Mouse (Mus musculus): ENCODE measurements at regions not wholly inside any gene's neighbourhood (a gene's known extent, or its start where the extent isn't known, plus 50 kb on each side); places are given as distances from the start of the nearest gene placed in this dataset.

DNA sequence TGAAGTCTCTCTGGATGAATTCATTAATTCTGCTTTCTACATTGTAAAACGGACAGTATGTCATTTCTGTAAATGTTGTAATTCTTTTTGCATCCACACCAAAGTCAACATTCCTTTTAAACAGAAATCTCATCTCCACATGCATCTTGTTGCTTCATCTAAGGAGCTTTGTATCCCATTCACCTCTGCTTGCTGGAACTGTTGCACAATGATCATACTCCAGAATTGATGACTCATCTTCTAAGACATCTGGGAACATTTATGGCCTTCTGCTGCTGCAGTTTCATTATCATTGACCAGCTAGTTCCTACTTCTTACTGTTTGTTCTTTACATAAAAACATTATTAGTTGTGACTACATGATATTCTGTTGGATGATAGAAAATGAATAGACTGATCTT lies 1926.9 kb upstream of the Gm38303 start:
- DNase-seq (ENCODE audit: low spot score in 2 of 2), result no peak
- intact Hi-C loops (cut with DNase I), result no loop called here

DNA sequence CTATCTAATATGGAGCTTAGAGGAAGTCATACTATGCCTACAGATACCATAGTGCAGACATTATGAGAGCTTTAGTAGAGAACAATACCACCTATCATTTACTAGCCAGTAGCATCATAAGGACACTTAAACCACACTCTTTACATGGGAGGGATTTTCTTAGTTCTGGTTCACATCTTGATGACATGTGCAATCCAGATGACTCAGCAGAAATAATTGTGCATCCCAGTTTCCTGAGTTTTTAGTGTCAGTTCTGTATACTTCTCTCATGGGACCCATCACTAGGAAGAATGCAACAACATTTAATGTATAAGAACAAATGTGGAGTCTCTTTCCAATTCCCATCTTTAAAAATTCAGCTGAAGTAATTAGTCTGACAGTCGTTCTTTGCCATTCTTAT lies 1922.2 kb upstream of the Gm38303 start:
- no peak for DNase-seq (ENCODE audit: low spot score in 2 of 2)
- intact Hi-C loops (cut with DNase I), result no loop called here

DNA sequence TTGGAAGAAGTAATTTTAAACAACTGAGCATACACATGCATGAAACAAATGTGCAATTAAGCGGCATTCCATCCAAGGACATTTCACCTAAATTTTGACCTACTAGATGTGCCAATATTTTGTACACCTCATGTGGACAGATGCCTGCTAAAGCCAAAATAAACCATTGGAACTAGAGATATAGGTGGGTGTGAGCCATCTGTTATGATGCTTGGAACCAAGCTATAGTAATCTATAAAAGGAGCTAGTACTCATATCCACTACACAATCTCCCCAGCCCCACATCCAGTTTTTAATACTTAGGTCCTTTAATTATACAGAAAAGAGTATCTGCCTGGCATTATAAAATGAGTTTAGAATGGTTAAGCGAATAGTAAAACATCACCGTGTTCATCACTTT lies 1910.7 kb upstream of the Gm38303 start:
- intact Hi-C loops (cut with DNase I), result no loop called here
- no peak for DNase-seq (ENCODE audit: low spot score in 2 of 2)

DNA sequence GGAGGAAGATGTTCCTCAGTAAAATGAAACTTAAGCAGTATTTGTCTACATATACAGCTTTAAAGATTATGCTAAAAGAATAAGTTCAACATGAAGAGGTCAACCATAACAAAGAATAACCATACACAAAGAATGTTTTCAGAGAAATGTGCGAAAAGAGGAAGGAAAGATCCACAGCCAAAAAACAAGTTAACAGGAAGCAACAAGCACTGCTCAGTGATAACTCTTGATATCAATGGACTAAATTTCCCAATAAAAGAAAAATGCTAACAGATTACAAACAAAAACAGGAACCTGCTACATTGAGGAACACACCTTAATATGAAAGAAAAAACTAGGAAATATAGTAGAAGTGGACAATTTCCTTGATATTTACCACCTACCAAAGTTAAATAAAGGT lies 1905.5 kb upstream of the Gm38303 start:
- DNase-seq (ENCODE audit: low spot score in 2 of 2), result no peak
- intact Hi-C loops (cut with DNase I), result loop anchor here (5.0 kb wide), 1 partner anchor 1284 kb away; no protein-coding TSS in a partner anchor

DNA sequence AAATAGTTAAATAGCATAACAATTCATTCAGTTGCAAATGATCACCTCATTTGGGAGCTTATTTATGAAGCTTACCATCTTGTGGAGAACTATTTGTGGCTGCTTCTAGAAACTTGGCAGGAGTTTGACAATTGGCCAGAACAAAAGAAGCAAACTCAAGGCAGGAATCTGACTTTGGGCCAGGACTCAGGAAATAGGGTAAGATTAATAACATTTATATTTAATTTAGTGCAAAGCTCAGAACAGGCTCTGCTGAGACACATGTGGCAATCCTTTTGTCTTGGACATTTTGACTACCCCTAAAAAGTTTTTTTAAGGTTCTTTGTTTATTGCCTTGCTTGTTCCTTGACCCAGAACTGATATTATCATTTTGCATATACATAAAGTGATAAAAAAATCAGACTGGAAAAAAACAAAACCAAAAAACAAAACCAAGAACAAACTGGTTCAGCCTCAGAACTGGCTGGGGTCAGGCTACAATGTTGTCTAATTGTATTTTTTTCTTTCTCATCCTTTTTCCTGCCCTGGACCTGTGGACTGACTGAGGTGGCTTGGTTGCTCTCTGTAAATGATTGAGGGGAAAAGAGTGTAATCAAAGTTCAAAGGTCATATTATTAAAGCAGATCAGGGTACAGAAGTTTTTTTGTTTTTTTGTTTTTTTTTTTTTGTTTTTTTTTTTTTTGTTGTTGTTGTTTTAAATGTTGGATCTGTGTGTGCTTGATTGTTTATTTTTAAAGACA lies 1892.4 kb upstream of the Gm38303 start:
- intact Hi-C loops (cut with DNase I), result no loop called here
- DNase-seq (ENCODE audit: low spot score in 2 of 2), result no peak

DNA sequence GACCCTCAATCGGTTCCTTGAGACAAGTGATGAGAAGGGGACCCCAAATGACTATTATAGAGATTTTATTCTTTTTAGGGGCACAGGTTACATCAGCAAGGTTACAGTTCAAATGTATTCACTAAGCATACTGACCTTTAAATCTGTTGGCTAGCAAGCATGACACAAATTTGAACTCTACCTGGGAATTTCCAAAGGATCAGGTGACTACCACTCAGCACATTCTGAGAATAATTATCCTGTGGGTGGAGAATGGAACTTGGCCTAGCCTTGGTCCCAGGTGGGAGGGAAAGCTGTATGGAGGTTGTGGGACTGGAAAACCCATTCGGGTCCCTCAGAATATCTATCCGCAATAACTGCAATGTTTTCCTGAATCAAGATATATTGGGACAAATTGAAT lies 1891.3 kb upstream of the Gm38303 start:
- DNase-seq (ENCODE audit: low spot score in 2 of 2), result no peak
- intact Hi-C loops (cut with DNase I), result no loop called here

DNA sequence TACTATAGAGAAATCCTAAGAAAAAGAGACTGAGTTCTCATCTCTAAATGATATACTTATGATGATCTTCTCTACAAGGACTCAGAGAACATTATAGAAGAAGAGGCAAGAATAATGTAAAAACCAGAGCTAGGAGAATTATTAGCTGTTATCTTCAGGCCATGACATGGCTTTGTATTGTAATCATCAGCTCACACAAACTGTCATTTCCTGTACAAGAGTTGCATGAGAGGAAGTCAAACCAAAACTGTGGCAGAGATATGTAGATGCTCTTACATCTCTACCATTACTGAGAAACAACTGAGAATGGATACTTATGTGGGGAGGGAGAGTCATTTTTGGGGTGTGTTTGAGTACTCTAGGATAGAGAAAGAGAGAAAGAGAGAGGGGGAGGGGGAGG lies 1889.4 kb upstream of the Gm38303 start:
- DNase-seq (ENCODE audit: low spot score in 2 of 2), result no peak
- intact Hi-C loops (cut with DNase I), result no loop called here

DNA sequence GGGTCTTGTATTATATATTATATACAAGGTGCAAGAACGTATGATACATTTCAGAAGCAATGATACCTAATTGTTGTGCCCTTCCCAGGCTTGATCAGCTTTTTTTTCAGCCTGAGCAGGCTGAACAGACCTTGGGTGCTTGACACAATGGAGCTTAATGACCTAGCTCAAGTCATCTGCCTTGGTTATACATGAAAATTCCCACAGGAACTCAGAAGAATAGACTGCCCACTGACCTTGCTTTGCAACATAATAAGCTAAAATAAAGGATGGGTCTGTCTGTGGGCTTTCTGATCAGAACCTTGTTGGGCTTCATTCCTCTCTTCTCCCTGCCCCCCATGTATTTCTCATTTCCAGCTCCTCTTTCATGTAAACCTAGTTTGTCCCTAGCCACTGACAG lies 1880.6 kb upstream of the Gm38303 start:
- DNase-seq (ENCODE audit: low spot score in 2 of 2), result no peak
- intact Hi-C loops (cut with DNase I), result no loop called here

DNA sequence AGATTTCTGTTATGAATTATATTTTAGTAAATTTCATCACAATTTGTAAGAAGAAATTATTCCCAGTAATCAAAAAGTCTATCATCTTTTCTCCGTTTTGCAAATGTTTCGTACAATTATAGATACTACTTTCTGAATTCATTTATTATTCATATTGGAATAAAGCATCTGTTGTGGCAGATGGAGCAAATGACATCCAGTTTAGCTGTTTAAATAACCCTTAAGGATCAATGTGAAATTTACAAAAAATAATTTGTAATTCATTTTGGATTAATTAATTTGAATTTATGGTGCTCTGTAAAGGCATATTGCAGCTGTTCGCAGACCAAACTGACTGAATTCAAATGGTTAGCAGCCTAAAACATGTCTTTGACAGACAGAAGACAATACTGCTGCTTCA lies 1879.3 kb upstream of the Gm38303 start:
- DNase-seq (ENCODE audit: low spot score in 2 of 2), result no peak

DNA sequence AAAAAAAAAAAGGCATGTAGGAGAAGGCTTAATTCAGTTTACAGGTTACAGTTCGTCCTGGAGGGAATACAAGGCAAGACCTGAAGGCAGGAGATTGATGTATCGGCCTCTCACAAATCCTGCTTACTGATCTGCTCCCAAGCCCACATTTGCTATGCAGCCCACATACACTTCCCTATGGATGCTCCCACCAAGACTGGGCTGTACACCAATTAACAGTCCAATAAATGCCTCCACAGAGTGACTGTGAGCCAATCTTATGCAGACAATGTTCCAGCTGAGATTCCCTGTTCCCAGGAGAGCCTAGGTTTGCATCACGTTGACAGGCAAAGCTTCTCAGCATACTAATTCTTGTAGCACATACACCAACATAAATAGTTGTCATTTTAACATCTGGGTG lies 1837.9 kb upstream of the Gm38303 start:
- intact Hi-C loops (cut with DNase I), result no loop called here
- DNase-seq (ENCODE audit: low spot score in 2 of 2), result no peak

More for the DNA sequence above, 1879.3 kb upstream of the Gm38303 start:
- intact Hi-C loops (cut with DNase I), result no loop called here

DNA sequence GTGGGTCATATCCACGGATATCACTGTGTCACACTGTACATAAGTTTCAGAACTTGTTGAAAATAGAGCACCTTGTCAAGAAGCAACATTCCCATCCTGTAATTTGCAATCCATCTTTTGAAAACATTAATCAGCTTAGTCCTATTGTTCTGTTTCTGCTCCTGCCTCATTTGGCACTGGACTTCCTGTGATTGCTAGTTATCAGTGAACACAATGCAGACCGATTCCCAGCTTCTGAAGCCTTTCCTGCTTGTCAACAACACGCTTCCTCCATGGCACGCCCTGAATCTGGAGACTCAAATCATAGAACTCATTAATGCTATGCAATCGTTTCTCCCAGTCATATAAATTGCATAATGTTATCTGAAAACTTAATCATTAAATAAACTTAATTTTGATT lies 1815.8 kb upstream of the Gm38303 start:
- DNase-seq (ENCODE audit: low spot score in 2 of 2), result no peak
- intact Hi-C loops (cut with DNase I), result no loop called here
